Mouse (Mus musculus) ES-Bruce4 (cell line): ENCODE measurements around the gene Samd1.

Experiments
- CTCF ChIP-seq: IDR thresholded peaks from one replicate; pipeline ENCODE4 v1.8.1; 2011; ENCODE audit warnings: low read depth, low read length
- EP300 ChIP-seq: IDR thresholded peaks from 2 replicates; pipeline ENCODE4 v1.6.1; 2011; ENCODE audit warnings: low read depth, low read length; ENCODE audit not compliant: insufficient read depth

DNA sequence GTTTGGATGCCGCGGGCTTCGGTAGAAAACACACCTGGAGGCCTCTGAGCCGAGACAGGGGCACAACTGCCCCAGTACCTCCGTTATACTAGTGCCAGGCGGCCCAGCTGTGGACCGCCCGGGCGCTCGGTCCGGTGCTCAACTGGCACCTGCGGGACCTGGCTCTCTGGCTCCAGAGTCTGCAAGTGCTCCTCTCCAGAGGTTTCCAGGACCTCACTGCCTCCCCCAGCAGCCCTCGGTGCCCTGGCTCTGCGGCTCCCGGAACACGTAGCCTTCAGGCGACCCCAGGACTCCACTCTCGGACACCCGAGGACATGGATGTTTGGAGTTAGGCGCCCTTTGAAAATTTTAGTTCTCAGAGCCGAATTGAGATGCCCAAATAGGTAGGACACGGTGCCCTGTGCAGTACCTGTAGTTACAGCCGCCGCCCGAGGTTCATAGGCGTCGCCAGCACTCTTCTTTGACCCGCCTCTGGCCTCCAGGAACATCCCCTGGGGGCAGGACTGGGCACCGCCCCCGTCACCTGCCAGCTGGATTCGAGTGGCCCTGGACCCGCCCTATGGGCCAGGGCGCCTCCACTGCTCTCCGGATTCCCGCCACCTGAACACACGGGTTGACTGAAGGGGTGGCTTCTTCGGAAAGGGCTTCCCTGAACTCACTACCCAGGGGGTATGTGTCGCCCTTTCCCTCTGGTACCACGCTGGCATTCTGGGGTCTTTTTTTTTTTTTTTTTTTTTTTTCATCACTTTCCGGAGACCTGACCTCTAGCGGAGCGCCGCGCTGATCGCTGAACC, 14.4 kb downstream of the Samd1 start, which contains the start of gene 2210011C24Rik:
- no peak for TF ChIP-seq CTCF
- no peak for TF ChIP-seq EP300
